Mouse (Mus musculus): ENCODE results near the gene Rps5. TPM values are rescaled to one million over a fixed set of nuclear protein-coding genes. Genes with fewer than 3 reads are reported as not detected.
"Not testable (repeated sequence)": the region's sequence is repeated elsewhere in the genome, so short reads cannot be mapped to it uniquely, and the experiment has no call there.

Gene Rps5
- polyA plus RNA-seq (2015; fragmentation: Nextera tagmentation; extraction: Ambion mirVana), result 541 and 547 TPM in 2 replicates

DNA sequence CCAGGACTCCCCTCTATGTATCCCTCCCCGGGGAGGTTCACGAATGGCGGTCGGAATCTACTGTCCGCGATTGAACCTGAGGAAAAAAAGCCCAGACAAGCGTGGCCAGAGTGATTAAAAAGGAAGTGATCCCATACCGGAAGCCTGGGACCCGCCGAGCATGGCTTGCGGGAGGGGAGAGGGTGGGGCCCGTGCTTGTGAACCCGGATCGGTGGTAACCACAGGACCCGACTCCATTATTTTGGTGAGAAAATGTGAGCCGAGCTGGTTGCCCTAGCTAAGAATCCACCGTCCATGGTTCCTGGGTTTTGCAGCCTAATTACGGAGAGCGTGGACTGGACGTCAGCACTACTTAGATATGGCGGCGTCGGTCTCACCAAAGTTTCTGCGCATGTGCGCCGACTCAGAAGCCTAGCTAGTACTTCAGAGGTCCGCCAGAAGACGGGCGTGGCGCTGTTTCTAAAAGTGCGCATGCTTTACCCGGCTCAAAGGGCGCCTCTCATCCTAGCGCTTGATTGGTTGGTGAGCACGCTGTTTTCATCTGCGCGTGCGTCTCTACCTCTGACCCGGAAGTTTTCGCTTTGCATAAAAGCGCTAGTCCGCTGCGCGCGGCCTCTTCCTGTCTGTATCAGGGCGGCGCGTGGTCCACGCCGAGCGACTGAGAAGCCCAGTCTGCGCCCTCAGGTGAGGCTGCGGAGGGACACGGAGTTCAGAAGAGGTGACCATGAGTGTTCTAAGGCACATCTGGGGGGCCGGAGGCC lies at the start of gene Rps5:
Gene Rps5, plus strand, starts transcription at position 586 of the 761 bp plus-strand sequence.
- Histone ChIP-seq H3K4me3 (replicated peaks) (peak within 1 kb of the TSS; percentile 84), H3K36me3 (replicated peaks) (peaks cover 40% of the 10 kb centered on the region), H3K9me3 (replicated peaks) (no peaks in the 10 kb centered on the region), H3K27me3 (no peaks in the 10 kb centered on the region), H3K9ac (peak within 1 kb of the TSS; percentile 75), H3K4me2 (peak within 1 kb of the TSS; percentile 90), H3K27ac (replicated peaks) (peak within 1 kb of the TSS; percentile 93), H3K4me1 (replicated peaks) (peaks cover 35% of the 10 kb centered on the region)
- ATAC-seq (ENCODE audit: insufficient read depth), result peak; percentile 97
- under 1% methylated on average over 55 of the region's 55 CpGs for WGBS (ENCODE audit: insufficient replicate concordance)

DNA sequence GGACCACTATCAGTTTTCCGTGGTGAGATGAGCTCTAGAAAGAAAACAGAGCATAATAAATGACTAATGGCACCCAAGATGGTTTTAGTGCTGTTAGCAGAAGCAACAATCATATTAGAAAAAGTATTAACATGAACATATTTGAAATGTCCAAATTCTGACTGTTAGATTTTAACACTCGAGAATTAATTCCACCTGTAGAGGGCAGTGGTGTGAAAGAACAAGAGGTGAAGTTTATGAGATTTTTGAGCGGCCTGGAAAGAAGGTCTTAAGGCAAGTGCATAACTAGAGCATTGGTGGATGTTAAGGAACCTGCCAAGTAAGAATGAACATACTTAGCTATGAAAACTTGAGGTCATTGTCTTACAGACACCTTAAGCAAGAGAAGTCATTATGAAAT lies 47.8 kb upstream of the Rps5 start:
- Histone ChIP-seq H3K36me3 (replicated peaks) (no peaks in the 10 kb centered on the region), H3K9me3 (replicated peaks) (no peaks in the 10 kb centered on the region), H3K4me2 (no peak overlapping the region), H3K27ac (replicated peaks) (no peak overlapping the region), H3K4me3 (replicated peaks) (no peak overlapping the region), H3K27me3 (no peaks in the 10 kb centered on the region), H3K9ac (no peak overlapping the region), H3K4me1 (replicated peaks) (no peaks in the 10 kb centered on the region)
- ATAC-seq (ENCODE audit: insufficient read depth), result no peak
- 9% methylated on average over 3 of the region's 3 CpGs for WGBS (ENCODE audit: insufficient replicate concordance)

- Histone ChIP-seq H3K4me3 (replicated peaks) (no peak overlapping the region), H3K9me3 (replicated peaks) (no peaks in the 10 kb centered on the region), H3K36me3 (replicated peaks) (0 out of 2 replicates have a peak, but pooled peaks cover 4% of the 10 kb centered on the region), H3K27me3 (no peaks in the 10 kb centered on the region), H3K9ac (no peak overlapping the region), H3K4me1 (replicated peaks) (peaks cover 13% of the 10 kb centered on the region), H3K27ac (replicated peaks) (no peak overlapping the region), H3K4me2 (no peak overlapping the region; the same call in 1 of the 2 replicates)
- ATAC-seq (ENCODE audit: insufficient read depth), result no peak
These were observed 42.1 kb upstream of the Rps5 start for GRCm38 (mm10) chr7:12880036-12880435.

DNA sequence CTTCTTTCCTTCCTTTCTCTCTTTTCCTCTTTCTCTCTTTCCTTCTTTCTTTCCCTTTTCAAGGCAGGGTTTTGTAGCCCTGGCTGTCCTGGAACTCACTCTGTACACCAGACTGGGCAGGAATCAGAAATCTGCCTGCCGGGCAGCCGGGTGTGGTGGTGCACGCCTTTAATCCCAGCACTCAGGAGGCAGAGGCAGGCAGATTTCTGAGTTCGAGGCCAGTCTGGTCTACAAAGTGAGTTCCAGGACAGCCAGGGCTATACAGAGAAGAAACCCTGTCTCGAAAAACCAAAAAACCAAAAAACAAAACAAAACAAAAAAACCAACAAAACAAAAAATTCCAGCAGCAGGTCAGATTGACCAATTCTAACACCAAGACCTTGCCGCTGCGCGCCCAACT lies 41.6 kb upstream of the Rps5 start:
- not testable (repeated sequence) for H3K9me3 ChIP-seq (replicated peaks); H3K27me3 ChIP-seq; ATAC-seq (ENCODE audit: insufficient read depth); H3K27ac ChIP-seq (replicated peaks); H3K36me3 ChIP-seq (replicated peaks); H3K9ac ChIP-seq
- peak overlapping the region; percentile 73 for H3K4me3 ChIP-seq (replicated peaks)
- WGBS (ENCODE audit: insufficient replicate concordance), result 31% methylated on average over 8 of the region's 8 CpGs
- peak overlapping the region; percentile 86 for H3K4me2 ChIP-seq
- H3K4me1 ChIP-seq (replicated peaks), result peaks cover 13% of the 10 kb centered on the region

- peak within 1 kb of the TSS; percentile 73 for H3K4me3 ChIP-seq (replicated peaks)
These were observed 41.0 kb upstream of the Rps5 start, which contains the start of gene Zfp128 for GRCm38 (mm10) chr7:12880911-12881660. Gene Zfp128 (plus strand): TSS chr7:12881177.

GRCm38 (mm10) chr7:12886563-12887266 lies 35.4 kb upstream of the Rps5 start:
- ATAC-seq (ENCODE audit: insufficient read depth), result no peak
- Histone ChIP-seq H3K9me3 (replicated peaks) (no peaks in the 10 kb centered on the region), H3K27ac (replicated peaks) (no peak overlapping the region), H3K4me3 (replicated peaks) (no peak overlapping the region), H3K36me3 (replicated peaks) (peaks cover 31% of the 10 kb centered on the region), H3K4me2 (no peak overlapping the region), H3K27me3 (no peaks in the 10 kb centered on the region), H3K9ac (no peak overlapping the region), H3K4me1 (replicated peaks) (peaks cover 4% of the 10 kb centered on the region)
- 70% methylated on average over 12 of the region's 12 CpGs for WGBS (ENCODE audit: insufficient replicate concordance)

More at GRCm38 (mm10) chr7:12880911-12881660, 41.0 kb upstream of the Rps5 start, which contains the start of gene Zfp128:
- Histone ChIP-seq H3K36me3 (replicated peaks) (peaks cover 13% of the 10 kb centered on the region; the same call in 1 of the 2 replicates), H3K9me3 (replicated peaks) (no peaks in the 10 kb centered on the region), H3K27me3 (no peaks in the 10 kb centered on the region), H3K4me2 (peak within 1 kb of the TSS; percentile 86), H3K4me1 (replicated peaks) (peaks cover 13% of the 10 kb centered on the region), H3K9ac (peak within 1 kb of the TSS; percentile 71), H3K27ac (replicated peaks) (peak within 1 kb of the TSS; percentile 38; the same call in 1 of the 2 replicates)
- under 1% methylated on average over 35 of the region's 35 CpGs for whole genome bisulfite sequencing (ENCODE audit: insufficient replicate concordance)
- ATAC-seq (ENCODE audit: insufficient read depth), result peak; percentile 100

DNA sequence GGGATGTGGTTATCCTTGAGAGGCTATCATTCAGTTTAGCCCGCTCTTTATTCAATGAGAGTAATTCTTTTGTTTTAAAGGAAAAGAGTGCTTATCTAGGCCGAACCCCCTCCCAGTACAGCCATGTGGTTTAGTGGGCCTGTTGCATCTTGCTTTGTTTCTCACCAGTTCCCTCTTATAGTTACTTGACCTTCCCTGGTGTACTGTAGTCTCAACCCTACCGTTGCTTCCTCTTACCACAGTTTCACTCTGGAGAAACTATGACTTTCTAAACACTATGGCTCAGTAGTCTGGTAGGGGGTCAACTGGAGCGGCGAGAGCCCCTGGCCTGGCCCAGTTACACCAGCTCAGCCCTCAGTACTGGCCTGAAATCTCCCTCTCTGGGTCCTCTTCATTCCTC lies 34.5 kb upstream of the Rps5 start:
- no peaks in the 10 kb centered on the region for H3K9me3 ChIP-seq (replicated peaks)
- H3K36me3 ChIP-seq (replicated peaks), result peaks cover 31% of the 10 kb centered on the region
- no peak overlapping the region for H3K4me2 ChIP-seq
- ATAC-seq (ENCODE audit: insufficient read depth), result no peak
- no peaks in the 10 kb centered on the region for H3K4me1 ChIP-seq (replicated peaks)
- 63% methylated on average over 5 of the region's 5 CpGs for WGBS (ENCODE audit: insufficient replicate concordance)
- no peak overlapping the region for H3K4me3 ChIP-seq (replicated peaks)
- H3K9ac ChIP-seq, result no peak overlapping the region
- no peaks in the 10 kb centered on the region for H3K27me3 ChIP-seq
- H3K27ac ChIP-seq (replicated peaks), result no peak overlapping the region

DNA sequence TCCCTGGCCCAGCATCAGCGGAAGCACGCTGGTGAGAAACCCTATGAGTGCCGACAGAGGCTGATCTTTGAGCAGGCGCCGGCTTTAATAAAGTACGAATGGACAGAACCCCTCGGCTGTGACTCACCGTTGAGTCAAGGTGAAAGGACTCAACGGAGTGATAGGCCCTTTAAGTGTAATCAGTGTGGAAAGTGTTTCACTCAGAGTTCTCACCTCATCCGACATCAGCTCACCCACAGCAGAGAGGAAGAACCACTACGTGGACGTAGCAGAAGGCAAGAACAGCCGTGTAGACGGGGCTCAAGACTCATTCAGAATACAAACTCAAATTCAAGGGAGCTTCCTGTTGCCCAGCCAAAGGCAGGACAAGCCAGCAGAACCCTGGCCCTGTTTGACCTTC lies 31.2 kb upstream of the Rps5 start:
- 85% methylated on average over 14 of the region's 14 CpGs for WGBS (ENCODE audit: insufficient replicate concordance)
- no peaks in the 10 kb centered on the region for H3K4me1 ChIP-seq (replicated peaks)
- peaks cover 20% of the 10 kb centered on the region for H3K36me3 ChIP-seq (replicated peaks)
- no peak overlapping the region for H3K9ac ChIP-seq
- H3K9me3 ChIP-seq (replicated peaks), result no peaks in the 10 kb centered on the region
- H3K27me3 ChIP-seq, result no peaks in the 10 kb centered on the region
- no peak for ATAC-seq (ENCODE audit: insufficient read depth)
- H3K27ac ChIP-seq (replicated peaks), result no peak overlapping the region
- H3K4me2 ChIP-seq, result no peak overlapping the region
- H3K4me3 ChIP-seq (replicated peaks), result no peak overlapping the region

DNA sequence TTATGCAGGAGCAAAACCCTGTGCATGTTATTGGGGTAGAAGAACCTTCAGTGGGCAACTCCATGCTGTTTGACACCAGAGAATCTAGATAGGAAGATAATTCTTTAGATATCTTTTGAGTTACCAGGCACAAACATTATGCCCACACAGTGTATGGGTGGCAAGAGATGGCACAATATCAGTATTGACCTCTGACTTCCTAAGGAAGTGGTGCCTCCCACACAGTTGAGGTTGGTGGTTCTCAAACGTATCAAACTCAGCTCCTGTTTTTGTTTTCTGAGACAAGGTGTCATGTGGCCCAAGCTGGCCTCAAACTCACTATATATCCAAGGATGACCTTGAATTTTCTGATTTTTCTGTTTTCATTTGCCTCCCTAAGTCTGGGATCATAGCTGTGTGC lies 30.8 kb upstream of the Rps5 start:
- Histone ChIP-seq H3K36me3 (replicated peaks) (peaks cover 19% of the 10 kb centered on the region), H3K9me3 (replicated peaks) (no peaks in the 10 kb centered on the region), H3K9ac (no peak overlapping the region), H3K27ac (replicated peaks) (no peak overlapping the region), H3K4me1 (replicated peaks) (no peaks in the 10 kb centered on the region), H3K4me2 (no peak overlapping the region), H3K4me3 (replicated peaks) (no peak overlapping the region), H3K27me3 (no peaks in the 10 kb centered on the region)
- 32% methylated on average over 1 of the region's 1 CpGs for WGBS (ENCODE audit: insufficient replicate concordance)
- ATAC-seq (ENCODE audit: insufficient read depth), result no peak

DNA sequence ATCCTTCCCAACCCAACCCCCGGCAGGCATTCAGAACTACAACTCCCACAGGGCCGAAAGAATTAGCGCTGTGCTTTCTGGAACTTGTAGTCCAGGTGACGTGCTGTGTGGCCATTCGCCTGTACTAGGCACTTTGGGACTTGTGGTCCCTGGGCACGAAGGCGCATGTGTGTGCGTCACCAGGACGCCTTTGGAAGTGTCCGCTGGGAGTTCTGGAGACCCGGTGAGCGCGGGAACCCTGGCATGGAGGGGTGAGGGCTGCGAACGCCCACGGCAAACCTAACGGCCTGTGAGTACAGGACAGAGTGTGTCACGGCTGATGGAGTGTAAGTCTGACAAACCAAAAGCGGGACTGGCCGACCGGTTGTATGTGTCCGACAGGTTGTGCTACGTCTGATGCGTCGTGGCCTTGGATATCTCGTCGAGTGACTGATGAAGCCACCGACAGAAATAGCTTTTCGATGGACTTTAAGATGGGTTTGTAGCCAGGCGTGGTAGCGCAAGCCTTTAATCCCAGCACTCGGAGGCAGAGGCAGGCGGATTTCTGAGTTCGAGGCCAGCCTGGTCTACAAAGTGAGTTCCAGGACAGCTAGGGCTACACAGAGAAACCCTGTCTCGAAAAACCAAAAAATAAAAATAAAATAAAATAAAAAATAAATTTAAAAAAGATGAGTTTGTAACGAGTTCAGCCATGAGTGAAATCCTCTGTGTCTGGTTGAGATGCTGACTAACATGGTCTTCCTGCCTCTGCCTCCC lies 24.3 kb upstream of the Rps5 start, which contains the start of gene Zscan22:
Gene Zscan22, plus strand, starts transcription at position 161 of the 756 bp plus-strand sequence.
- WGBS (ENCODE audit: insufficient replicate concordance), result 3% methylated on average over 36 of the region's 36 CpGs
- H3K27me3 ChIP-seq, result no peaks in the 10 kb centered on the region
- peaks cover 19% of the 10 kb centered on the region for H3K4me1 ChIP-seq (replicated peaks)
- no peaks in the 10 kb centered on the region for H3K9me3 ChIP-seq (replicated peaks)
- peaks cover 5% of the 10 kb centered on the region; the same call in 1 of the 2 replicates for H3K36me3 ChIP-seq (replicated peaks)
- peak within 1 kb of the TSS; percentile 69 for H3K4me3 ChIP-seq (replicated peaks)
- H3K27ac ChIP-seq (replicated peaks), result peak within 1 kb of the TSS; percentile 29; the same call in 1 of the 2 replicates
- H3K9ac ChIP-seq, result peak within 1 kb of the TSS; percentile 56
- peak; percentile 97 for ATAC-seq (ENCODE audit: insufficient read depth)
- H3K4me2 ChIP-seq, result peak within 1 kb of the TSS; percentile 67
